ENCODE assay signal across 11 mouse cellular contexts in the genomic region with DNA sequence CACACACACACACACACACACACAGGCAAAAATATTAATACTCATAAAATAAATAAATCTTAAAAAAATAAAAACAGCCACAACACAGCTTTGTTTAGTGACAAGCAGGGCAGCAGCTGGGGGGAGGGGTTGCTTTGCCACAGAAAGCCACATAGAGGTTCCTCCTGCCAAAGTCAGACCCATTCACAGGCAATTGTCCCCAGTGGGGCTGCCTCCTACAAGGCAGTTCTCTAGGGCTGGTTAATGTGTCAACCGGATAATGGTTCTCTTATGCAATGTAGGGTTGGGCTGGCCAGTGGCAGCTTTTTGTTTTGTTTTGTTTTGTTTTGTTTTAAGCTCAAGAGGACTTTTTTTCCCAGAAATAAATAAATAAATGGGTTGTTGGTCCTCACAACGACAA. TPM values are rescaled to one million over a fixed set of nuclear protein-coding genes. Genes with fewer than 3 reads are reported as not detected.
A peak's percentile ranks its signal among the peaks of the same experiment; 100 is the strongest.
DNase-seq lines count a peak whose midpoint lies in the region.
"Had no signal": no experiment of that assay in that cellular context is flagged by ENCODE, and none has a peak within 500 bp of the region (broad histone marks: within the 10 kb centered on the region; RNA-seq: fewer than 3 reads in every experiment).

No protein-coding gene starts in this region.

- DNase-seq in layer of hippocampus, adult 9-11 months: peak; percentile 50
- DNase-seq in layer of hippocampus, adult 8-10 months (ENCODE audit: low spot score in 2 of 2): no peak
- DNase-seq in R1 (ENCODE audit: low read depth, low spot score): peak; percentile 49
- DNase-seq in kidney, adult 18-20 months: peak; percentile 75
- peak; percentile 36 for DNase-seq in lung, postnatal 25 days (ENCODE audit: low spot score)
- no peak for DNase-seq in retina, embryonic 14.5 days (ENCODE audit: low spot score)
- no peak for DNase-seq in gastrocnemius, postnatal 14 days
- DNase-seq: lung, embryonic 14.5 days; midbrain, embryonic 14.5 days had no signal

- intact Hi-C loops in gastrocnemius, postnatal 14 days (cut with DNase I; ENCODE audit: low total_unique reads): no loop called here

RNA-seq across cellular contexts. Expression of a gene that starts 11.3 kb away (rescaled TPM):
- total RNA-seq in layer of hippocampus, adult 8-10 months (2022): 10 to 100 TPM; 52.5 to 67.9 (median 57.9) TPM
- total RNA-seq in gastrocnemius, postnatal 14 days (2021): 1 to 10 TPM; 8.7 to 9.4 TPM
- total RNA-seq: common myeloid progenitor, adult 5-6 weeks had no signal

RNA-seq across cellular contexts. Expression of a gene that starts 58.6 kb away (rescaled TPM):
- not detected for total RNA-seq in layer of hippocampus, adult 8-10 months (2022)
- not detected for total RNA-seq in gastrocnemius, postnatal 14 days (2021)
- total RNA-seq: common myeloid progenitor, adult 5-6 weeks; left cerebral cortex, postnatal 25 days had no signal

Comparison
In these comparisons a context has a peak if more than half of its experiments do, and no peak if none do; other contexts are left out.
1. DNase-seq: peak in layer of hippocampus, adult 9-11 months (single experiment), R1 (single experiment), kidney, adult 18-20 months (single experiment) and lung, postnatal 25 days (single experiment); none in layer of hippocampus, adult 8-10 months (0 of 2), retina, embryonic 14.5 days (single experiment) and gastrocnemius, postnatal 14 days (single experiment).
2. RNA of a gene that starts 11.3 kb away (total RNA-seq): 52.5 to 67.9 TPM in layer of hippocampus, adult 8-10 months; 8.7 to 9.4 TPM in gastrocnemius, postnatal 14 days; every median in the first group is over 4 times any median in the second.